Mouse (Mus musculus) cerebellum, adult 2 months (tissue): Measurements from ENCODE around the gene Lrrfip2. TPM values are rescaled to one million over a fixed set of nuclear protein-coding genes. Genes with fewer than 3 reads are reported as not detected.

Experiments used
- DNase-seq, 2 experiments: peaks; one replicate each; pipeline ENCODE4 v3.0.0; 2021
- H3K27ac ChIP-seq: fragments of 200-500 bp; 2 replicates; pipeline ENCODE4 v1.5.1; 2012; ENCODE audit warnings: low read length, control low read depth, inconsistent platforms; ENCODE audit not compliant: insufficient read depth
- H3K27me3 ChIP-seq: fragments of 200-500 bp; 2 replicates; pipeline ENCODE4 v1.6.1; 2012; ENCODE audit warnings: inconsistent platforms, mild to moderate bottlenecking, low read length, moderate library complexity; ENCODE audit not compliant: control insufficient read depth, insufficient read depth
- H3K4me1 ChIP-seq: fragments of 200-500 bp; 2 replicates; pipeline ENCODE4 v1.6.1; 2011; ENCODE audit warnings: low read length; ENCODE audit not compliant: control insufficient read depth, insufficient read depth
- H3K4me3 ChIP-seq: fragments of 200-500 bp; replicated peaks from 2 replicates; pipeline ENCODE3; 2011; ENCODE audit warnings: mild to moderate bottlenecking, low read depth, low read length, control low read depth; ENCODE audit not compliant: insufficient read depth
- CTCF ChIP-seq: fragments of 200-500 bp; IDR thresholded peaks from 2 replicates; pipeline ENCODE4 v1.5.1; 2011; ENCODE audit warnings: low read depth, mild to moderate bottlenecking, control low read depth, low read length, moderate library complexity, borderline replicate concordance; ENCODE audit not compliant: insufficient read depth
- POLR2A ChIP-seq: fragments of 200-500 bp; IDR thresholded peaks from 2 replicates; pipeline ENCODE4 v1.6.1; 2011; ENCODE audit warnings: low read length, control low read depth, borderline replicate concordance; ENCODE audit not compliant: insufficient read depth
- WGBS: fragments of 180-500 bp; shearing (Covaris S2); methylation state at CpG from one replicate; pipeline ENCODE4 v1.1.7; 2018; 5-methylcytosine and 5-hydroxymethylcytosine counted together
- polyA plus RNA-seq: library from polyadenylated mRNA; depleted of rRNA; stranded (reverse); fragments of >200 nt; gene quantifications from 2 replicates; pipeline ENCODE4 v1.2.3, GENCODE M21; 2012

Lrrfip2 gene
- polyA plus RNA-seq, 1 experiment: 62.8 TPM

DNA sequence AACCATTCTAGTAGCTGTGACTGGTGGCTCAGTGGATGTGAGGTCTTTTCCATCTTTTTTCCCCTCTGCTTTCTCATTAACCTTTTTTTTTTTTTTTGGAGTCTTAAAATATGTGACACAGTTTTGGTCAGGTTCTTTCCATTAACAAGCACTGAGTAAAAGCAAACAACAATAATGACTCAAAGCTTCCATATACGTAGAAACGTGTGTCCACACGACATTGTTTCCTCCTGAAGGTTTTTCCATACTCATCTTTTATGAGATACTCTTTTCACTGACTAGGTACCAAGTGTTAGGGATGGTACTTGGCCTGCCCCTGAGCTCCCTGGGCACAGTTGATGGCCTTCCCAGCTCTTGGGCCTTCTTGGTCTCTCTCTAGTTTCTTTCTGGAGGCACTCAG is 35.6 kb downstream of the Lrrfip2 start:
- Histone ChIP-seq H3K4me1 (0 out of 2 replicates have a peak, but pooled peaks cover 2% of the 10 kb centered on the region), H3K27me3 (no peaks in the 10 kb centered on the region), H3K4me3 (no peak overlapping the region), H3K27ac (no peak overlapping the region)
- WGBS: 93% methylated on average over 3 of the region's 3 CpGs
- TF ChIP-seq CTCF (no peak), POLR2A (no peak)
- no peak for DNase-seq

GRCm38 (mm10) chr9:111155764-111156458 is 38.5 kb downstream of the Lrrfip2 start:
- Histone ChIP-seq H3K27ac (no peak overlapping the region), H3K4me3 (no peak overlapping the region), H3K4me1 (peaks cover 3% of the 10 kb centered on the region; the same call in 1 of the 2 replicates), H3K27me3 (no peaks in the 10 kb centered on the region)
- 85% methylated on average over 11 of the region's 11 CpGs for WGBS
- no peak for TF ChIP-seq POLR2A
- no peak for TF ChIP-seq CTCF
- DNase-seq: no peak

DNA sequence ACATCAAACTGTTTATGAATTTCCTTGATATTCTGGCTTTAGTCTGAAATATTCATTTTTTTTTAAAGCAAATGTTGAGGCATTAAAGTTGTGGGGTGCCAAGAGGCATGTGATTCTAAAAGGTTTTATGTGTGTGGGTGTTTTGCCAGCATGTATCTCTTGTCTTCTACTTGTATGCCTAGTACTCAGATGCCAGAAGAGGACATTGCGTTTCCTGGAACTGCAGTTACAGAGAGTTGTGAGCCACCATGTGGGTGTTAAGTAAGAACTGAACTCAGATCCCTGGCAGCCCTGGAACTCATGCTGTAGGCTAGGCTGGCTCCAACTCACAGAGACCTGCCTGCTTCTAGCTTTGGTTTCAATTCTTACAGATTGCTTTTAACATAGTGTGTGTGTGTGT is 42.2 kb downstream of the Lrrfip2 start:
- TF ChIP-seq POLR2A (no peak), CTCF (no peak)
- DNase-seq: no peak
- H3K4me3 ChIP-seq: no peak overlapping the region
- no peak overlapping the region for H3K27ac ChIP-seq
- H3K4me1 ChIP-seq: peaks cover 3% of the 10 kb centered on the region; the same call in 1 of the 2 replicates
- H3K27me3 ChIP-seq: no peaks in the 10 kb centered on the region
- 73% methylated on average over 1 of the region's 1 CpGs for WGBS

DNA sequence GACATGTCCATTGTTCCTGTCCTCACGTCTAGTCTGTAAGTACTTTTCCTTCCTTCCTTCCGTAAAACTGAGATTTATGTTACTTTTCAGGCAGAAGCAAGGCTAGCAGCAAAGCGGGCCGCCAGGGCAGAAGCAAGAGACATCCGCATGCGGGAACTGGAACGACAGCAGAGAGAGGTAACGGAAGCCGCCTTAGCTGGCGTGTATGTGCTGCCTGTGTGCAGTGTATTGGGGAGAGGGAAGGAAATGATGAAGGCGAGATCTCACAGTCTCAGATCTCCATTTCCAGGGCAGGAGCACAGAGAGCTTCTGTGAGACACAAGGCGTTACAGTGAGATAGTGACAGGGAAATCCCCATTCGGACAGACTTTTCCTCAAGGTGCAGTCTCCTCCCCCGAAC is 43.8 kb downstream of the Lrrfip2 start:
- 91% methylated on average over 14 of the region's 14 CpGs for WGBS

GRCm38 (mm10) chr9:111166612-111167011 is 49.2 kb downstream of the Lrrfip2 start:
- H3K27ac ChIP-seq: no peak overlapping the region
- no peak for DNase-seq
- no peaks in the 10 kb centered on the region for H3K27me3 ChIP-seq
- 41% methylated on average over 4 of the region's 4 CpGs for WGBS
- no peak for TF ChIP-seq POLR2A
- no peak for TF ChIP-seq CTCF
- no peak overlapping the region for H3K4me3 ChIP-seq
- no peaks in the 10 kb centered on the region for H3K4me1 ChIP-seq

More for the DNA sequence above, 43.8 kb downstream of the Lrrfip2 start:
- peaks cover 3% of the 10 kb centered on the region; the same call in 1 of the 2 replicates for H3K4me1 ChIP-seq
- no peak for DNase-seq
- H3K27ac ChIP-seq: no peak overlapping the region
- no peak overlapping the region for H3K4me3 ChIP-seq
- TF ChIP-seq POLR2A (no peak), CTCF (no peak)
- no peaks in the 10 kb centered on the region for H3K27me3 ChIP-seq

- no peaks in the 10 kb centered on the region for H3K27me3 ChIP-seq
- no peak overlapping the region for H3K4me3 ChIP-seq
- 51% methylated on average over 3 of the region's 3 CpGs for WGBS
- no peaks in the 10 kb centered on the region for H3K4me1 ChIP-seq
- no peak overlapping the region for H3K27ac ChIP-seq
- TF ChIP-seq CTCF (no peak), POLR2A (no peak)
- DNase-seq: no peak
These were observed 53.0 kb downstream of the Lrrfip2 start for GRCm38 (mm10) chr9:111170430-111170829.

GRCm38 (mm10) chr9:111174071-111174470 is 56.7 kb downstream of the Lrrfip2 start:
- Histone ChIP-seq H3K4me1 (no peaks in the 10 kb centered on the region), H3K27me3 (no peaks in the 10 kb centered on the region), H3K4me3 (no peak overlapping the region), H3K27ac (no peak overlapping the region)
- TF ChIP-seq POLR2A: no peak
- no peak for TF ChIP-seq CTCF
- DNase-seq: no peak
- 80% methylated on average over 5 of the region's 5 CpGs for WGBS

GRCm38 (mm10) chr9:111178971-111179370 is 61.6 kb downstream of the Lrrfip2 start:
- no peak overlapping the region for H3K4me3 ChIP-seq
- H3K4me1 ChIP-seq: peaks cover 8% of the 10 kb centered on the region
- WGBS: 82% methylated on average over 5 of the region's 5 CpGs
- DNase-seq: no peak
- no peaks in the 10 kb centered on the region for H3K27me3 ChIP-seq
- H3K27ac ChIP-seq: no peak overlapping the region
- no peak for TF ChIP-seq CTCF
- TF ChIP-seq POLR2A: no peak
